Mouse (Mus musculus) heart, embryonic 15.5 days (tissue): ENCODE measurements at regions not wholly inside any gene's neighbourhood (a gene's known extent, or its start where the extent isn't known, plus 50 kb on each side); places are given as distances from the start of the nearest gene placed in this dataset.

ENCODE experiments used
- ATAC-seq: fragments of 200-750 bp; cut with Nextera tagmentation; replicated peaks from 2 replicates; pipeline ENCODE4 v1.8.0; 2017; ENCODE audit warnings: low read depth, moderate TSS enrichment; ENCODE audit not compliant: insufficient number of reproducible peaks, insufficient read depth, low FRiP score
- H3K27ac ChIP-seq: fragments of 300-500 bp; sonication (generic); 2 replicates; pipeline ENCODE4 v1.5.1; 2015; ENCODE audit warnings: mild to moderate bottlenecking, inconsistent platforms
- H3K27me3 ChIP-seq: fragments of 300-500 bp; sonication (generic); 2 replicates; pipeline ENCODE4 v1.6.1; 2015; ENCODE audit warnings: inconsistent platforms
- H3K36me3 ChIP-seq: fragments of 300-500 bp; sonication (generic); 2 replicates; pipeline ENCODE4 v1.6.1; 2015; ENCODE audit warnings: mild to moderate bottlenecking, inconsistent platforms
- H3K4me1 ChIP-seq: fragments of 300-500 bp; sonication (generic); replicated peaks from 2 replicates; pipeline ENCODE4 v1.6.1; 2015; ENCODE audit warnings: inconsistent platforms
- H3K4me2 ChIP-seq: fragments of 300-500 bp; sonication (generic); 2 replicates; pipeline ENCODE4 v1.6.1; 2015; ENCODE audit warnings: inconsistent platforms, mild to moderate bottlenecking, moderate library complexity
- H3K4me3 ChIP-seq: fragments of 300-500 bp; sonication (generic); 2 replicates; pipeline ENCODE4 v1.5.1; 2015; ENCODE audit warnings: mild to moderate bottlenecking, inconsistent platforms
- H3K9ac ChIP-seq: fragments of 300-500 bp; sonication (generic); 2 replicates; pipeline ENCODE4 v1.6.1; 2015; ENCODE audit warnings: mild to moderate bottlenecking, inconsistent platforms
- H3K9me3 ChIP-seq: fragments of 300-500 bp; sonication (generic); replicated peaks from 2 replicates; pipeline ENCODE4 v1.6.1; 2016; ENCODE audit warnings: inconsistent platforms
- WGBS: fragments of 180-500 bp; shearing (Covaris S2); methylation state at CpG from one replicate; pipeline ENCODE4 v1.1.7; 2015; ENCODE audit warnings: mixed read lengths; 5-methylcytosine and 5-hydroxymethylcytosine counted together

DNA sequence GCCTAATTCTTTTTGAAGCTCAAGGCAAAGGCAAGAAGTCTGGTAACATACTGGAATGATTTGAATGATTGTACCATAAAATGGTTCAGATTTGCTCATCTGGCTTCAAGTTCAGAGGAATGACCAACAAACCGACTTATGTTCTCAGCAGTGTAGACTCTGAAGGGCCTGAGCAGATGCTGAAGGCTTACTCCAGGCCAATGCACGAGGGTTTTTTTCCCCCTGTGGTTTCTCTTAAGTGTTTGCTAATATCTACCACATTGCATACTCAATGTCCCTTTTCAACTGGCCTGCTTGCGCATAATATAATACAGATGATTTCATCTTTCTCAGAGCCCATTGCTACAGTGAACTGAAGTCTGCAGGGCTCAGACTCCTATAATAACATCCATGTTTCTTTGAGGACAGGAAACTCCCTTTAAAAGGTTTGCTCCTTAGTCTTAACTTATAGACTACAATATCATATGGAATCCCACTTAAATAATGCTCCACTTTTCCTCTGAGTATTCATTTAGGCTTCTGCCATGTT, 1182.5 kb downstream of the Slc22a22 start:
- no peak overlapping the region for H3K4me2 ChIP-seq
- ATAC-seq, result no peak
- WGBS, result 67% methylated on average over 3 of the region's 3 CpGs
- no peak overlapping the region for H3K27ac ChIP-seq
- H3K9me3 ChIP-seq, result no peaks in the 10 kb centered on the region
- H3K27me3 ChIP-seq, result no peaks in the 10 kb centered on the region
- H3K4me3 ChIP-seq, result no peak overlapping the region
- H3K36me3 ChIP-seq, result no peaks in the 10 kb centered on the region
- H3K4me1 ChIP-seq, result no peaks in the 10 kb centered on the region
- H3K9ac ChIP-seq, result no peak overlapping the region

DNA sequence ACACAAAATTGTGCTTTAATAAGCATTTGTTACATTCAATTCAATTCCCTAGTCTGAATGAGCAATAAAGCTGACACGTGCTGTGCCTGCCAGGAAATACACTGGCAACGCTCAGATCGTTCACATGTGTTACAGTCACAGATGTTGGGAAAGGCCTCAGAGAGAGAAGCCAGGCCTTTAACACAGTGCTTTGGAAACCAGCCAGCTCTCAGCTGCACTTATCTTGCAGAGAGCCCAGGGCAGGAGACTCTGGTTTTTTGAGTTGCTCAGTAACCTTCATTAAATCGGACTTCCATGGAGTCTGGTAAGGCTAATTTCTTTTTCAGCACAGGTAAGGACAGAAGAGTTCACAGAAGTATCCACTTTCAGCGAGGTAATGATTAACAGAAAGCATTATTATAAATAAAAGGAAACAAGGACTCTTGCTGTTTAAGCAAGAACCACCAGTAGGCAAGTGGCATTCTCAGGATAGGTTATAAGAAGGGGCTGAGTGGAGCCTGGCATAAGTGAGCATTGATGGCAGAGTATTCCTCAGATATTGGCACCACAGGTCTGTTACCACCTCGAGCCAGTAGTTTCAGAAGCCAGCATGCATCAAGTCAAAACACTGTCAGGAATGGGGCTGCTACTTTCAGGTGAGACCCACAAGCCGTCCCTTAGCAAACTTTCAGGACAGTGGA, 1198.7 kb downstream of the Slc22a22 start:
- Histone ChIP-seq H3K4me1 (peaks cover 10% of the 10 kb centered on the region), H3K27ac (peak overlapping the region; percentile 7; the same call in 1 of the 2 replicates), H3K9ac (no peak overlapping the region), H3K36me3 (no peaks in the 10 kb centered on the region), H3K4me2 (no peak overlapping the region), H3K9me3 (no peaks in the 10 kb centered on the region), H3K27me3 (no peaks in the 10 kb centered on the region), H3K4me3 (no peak overlapping the region)
- WGBS, result 26% methylated on average over 7 of the region's 7 CpGs
- ATAC-seq, result peak; percentile 93

DNA sequence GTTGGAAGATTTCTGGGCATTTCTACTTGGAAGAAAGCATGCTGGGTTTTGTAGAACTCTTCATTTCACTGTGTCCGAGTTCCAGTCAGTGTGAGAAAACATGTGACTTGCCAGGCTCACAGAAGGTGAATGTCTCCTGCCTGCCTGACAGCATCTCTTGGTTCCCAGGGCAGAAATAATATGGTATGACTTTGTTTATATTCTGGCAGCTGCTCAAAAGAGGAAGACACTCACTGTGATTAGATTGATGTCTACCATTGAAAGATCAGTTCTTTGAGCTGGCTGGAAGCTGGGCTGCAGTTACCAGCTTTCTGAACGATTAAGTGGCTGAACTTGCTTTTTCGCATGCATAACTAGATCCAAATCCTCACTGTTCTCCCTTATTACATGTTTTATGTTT, 1199.4 kb downstream of the Slc22a22 start:
- H3K4me2 ChIP-seq, result no peak overlapping the region
- H3K27ac ChIP-seq, result no peak overlapping the region
- ATAC-seq, result no peak
- H3K4me1 ChIP-seq, result peaks cover 10% of the 10 kb centered on the region
- H3K27me3 ChIP-seq, result no peaks in the 10 kb centered on the region
- no peak overlapping the region for H3K9ac ChIP-seq
- WGBS, result 56% methylated on average over 3 of the region's 3 CpGs
- H3K36me3 ChIP-seq, result no peaks in the 10 kb centered on the region
- no peaks in the 10 kb centered on the region for H3K9me3 ChIP-seq
- no peak overlapping the region for H3K4me3 ChIP-seq

DNA sequence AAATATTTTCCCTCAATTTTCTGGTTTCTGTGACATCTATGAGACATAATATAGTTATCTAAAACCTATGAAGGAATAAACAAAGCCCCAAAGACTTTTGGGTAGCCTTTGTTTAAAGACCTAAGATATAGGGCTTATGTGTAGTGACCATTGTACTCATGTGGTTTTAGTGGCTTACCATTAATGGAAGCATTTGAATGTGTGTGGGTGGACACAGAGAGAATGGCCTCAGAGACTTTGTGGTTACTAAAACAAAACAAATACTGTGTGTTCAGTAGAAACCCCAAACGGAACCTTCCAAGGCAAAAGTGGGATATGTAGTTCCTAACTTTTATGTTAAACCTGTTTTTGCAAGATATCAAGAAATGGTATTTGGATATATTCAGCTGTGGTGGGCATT, 1228.7 kb downstream of the Slc22a22 start:
- Histone ChIP-seq H3K4me3 (no peak overlapping the region), H3K36me3 (no peaks in the 10 kb centered on the region), H3K27ac (no peak overlapping the region), H3K27me3 (no peaks in the 10 kb centered on the region), H3K9me3 (no peaks in the 10 kb centered on the region), H3K4me2 (no peak overlapping the region), H3K9ac (no peak overlapping the region), H3K4me1 (no peaks in the 10 kb centered on the region)
- no peak for ATAC-seq
- 53% methylated on average over 1 of the region's 1 CpGs for WGBS

DNA sequence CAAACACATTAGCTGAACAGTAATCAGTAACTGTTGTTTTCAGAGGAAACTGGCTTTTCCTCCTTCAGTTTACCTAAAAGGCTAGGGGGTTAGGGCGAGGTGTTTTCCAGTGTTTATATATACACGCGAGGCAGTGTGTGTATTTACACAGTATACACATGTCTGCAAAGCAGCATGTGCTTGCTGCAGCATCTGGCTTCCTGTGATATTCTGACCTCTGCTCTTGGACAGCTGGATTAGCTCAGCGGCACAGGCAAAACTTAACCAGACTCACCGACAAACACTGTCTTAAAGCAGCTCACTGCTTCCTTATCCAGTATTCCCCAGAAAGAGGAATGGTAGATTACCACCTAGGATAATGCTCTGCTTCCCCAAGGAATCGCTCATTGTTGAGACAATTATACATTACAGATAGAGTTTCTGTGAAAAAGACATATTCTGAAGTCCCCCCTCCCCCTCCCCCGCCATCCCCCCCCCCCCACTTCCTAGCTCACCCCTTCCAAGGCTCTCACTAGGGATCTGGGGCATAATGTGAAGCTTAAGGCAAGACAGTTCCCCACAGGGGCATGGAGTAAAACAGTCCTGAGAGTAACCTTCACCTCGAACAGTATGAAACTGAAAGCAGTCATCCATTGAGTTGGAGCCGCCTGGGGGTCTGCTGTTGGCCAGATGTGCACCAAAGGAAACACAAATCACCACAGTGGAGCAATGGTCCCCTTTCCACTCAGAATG, 1233.3 kb downstream of the Slc22a22 start:
- H3K4me2 ChIP-seq, result no peak overlapping the region
- no peak for ATAC-seq
- no peaks in the 10 kb centered on the region for H3K27me3 ChIP-seq
- H3K36me3 ChIP-seq, result no peaks in the 10 kb centered on the region
- no peak overlapping the region for H3K9ac ChIP-seq
- WGBS, result 58% methylated on average over 9 of the region's 9 CpGs
- H3K4me3 ChIP-seq, result no peak overlapping the region
- H3K27ac ChIP-seq, result no peak overlapping the region
- no peaks in the 10 kb centered on the region for H3K4me1 ChIP-seq
- H3K9me3 ChIP-seq, result no peaks in the 10 kb centered on the region

DNA sequence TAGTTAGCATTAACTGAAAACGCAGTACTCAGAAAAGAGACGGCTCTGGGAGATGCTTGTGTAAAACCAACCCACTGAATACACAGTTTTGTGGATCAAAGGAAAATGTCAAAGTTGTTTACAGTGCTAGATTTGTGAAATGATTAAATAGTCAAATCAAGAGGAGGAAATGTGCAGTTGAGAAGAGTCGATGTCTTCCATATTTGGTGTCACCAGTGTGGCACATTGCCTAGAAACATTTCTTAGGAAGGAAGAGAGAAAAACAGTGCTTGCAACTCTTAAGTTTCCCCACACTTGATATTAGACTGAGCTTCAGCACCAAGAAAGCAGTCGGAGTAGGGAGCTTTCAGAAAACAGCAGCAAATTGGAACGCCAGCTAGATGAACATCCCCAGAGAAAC, 1274.9 kb downstream of the Slc22a22 start:
- no peak overlapping the region for H3K27ac ChIP-seq
- ATAC-seq, result no peak
- H3K36me3 ChIP-seq, result no peaks in the 10 kb centered on the region
- no peaks in the 10 kb centered on the region for H3K4me1 ChIP-seq
- no peak overlapping the region for H3K4me3 ChIP-seq
- H3K4me2 ChIP-seq, result no peak overlapping the region
- no peaks in the 10 kb centered on the region for H3K27me3 ChIP-seq
- no peaks in the 10 kb centered on the region for H3K9me3 ChIP-seq
- H3K9ac ChIP-seq, result no peak overlapping the region
- 74% methylated on average over 5 of the region's 5 CpGs for WGBS

DNA sequence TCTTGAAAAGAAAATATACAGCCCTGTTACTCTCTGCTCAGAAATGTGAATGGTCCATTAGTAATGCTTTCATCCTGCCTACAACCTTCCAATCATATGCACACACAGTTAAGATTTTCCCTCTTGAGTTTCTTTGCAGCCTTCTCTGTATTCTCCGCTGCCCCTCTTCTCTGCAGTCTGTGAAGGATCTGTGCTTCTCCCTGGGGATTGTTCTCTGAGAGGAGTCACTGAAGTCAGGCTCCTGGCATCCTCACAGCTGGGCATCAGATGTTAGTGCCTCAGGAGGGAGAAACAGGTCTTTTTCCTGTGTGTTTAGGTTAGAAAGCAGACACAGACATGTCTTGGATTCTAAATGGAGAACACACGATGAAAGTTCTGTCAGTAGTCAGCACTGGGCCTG, 1278.1 kb downstream of the Slc22a22 start:
- H3K4me2 ChIP-seq, result no peak overlapping the region
- H3K4me1 ChIP-seq, result no peaks in the 10 kb centered on the region
- no peak overlapping the region for H3K9ac ChIP-seq
- no peaks in the 10 kb centered on the region for H3K27me3 ChIP-seq
- WGBS, result 54% methylated on average over 2 of the region's 2 CpGs
- H3K36me3 ChIP-seq, result no peaks in the 10 kb centered on the region
- H3K9me3 ChIP-seq, result no peaks in the 10 kb centered on the region
- no peak overlapping the region for H3K4me3 ChIP-seq
- no peak for ATAC-seq
- H3K27ac ChIP-seq, result no peak overlapping the region

DNA sequence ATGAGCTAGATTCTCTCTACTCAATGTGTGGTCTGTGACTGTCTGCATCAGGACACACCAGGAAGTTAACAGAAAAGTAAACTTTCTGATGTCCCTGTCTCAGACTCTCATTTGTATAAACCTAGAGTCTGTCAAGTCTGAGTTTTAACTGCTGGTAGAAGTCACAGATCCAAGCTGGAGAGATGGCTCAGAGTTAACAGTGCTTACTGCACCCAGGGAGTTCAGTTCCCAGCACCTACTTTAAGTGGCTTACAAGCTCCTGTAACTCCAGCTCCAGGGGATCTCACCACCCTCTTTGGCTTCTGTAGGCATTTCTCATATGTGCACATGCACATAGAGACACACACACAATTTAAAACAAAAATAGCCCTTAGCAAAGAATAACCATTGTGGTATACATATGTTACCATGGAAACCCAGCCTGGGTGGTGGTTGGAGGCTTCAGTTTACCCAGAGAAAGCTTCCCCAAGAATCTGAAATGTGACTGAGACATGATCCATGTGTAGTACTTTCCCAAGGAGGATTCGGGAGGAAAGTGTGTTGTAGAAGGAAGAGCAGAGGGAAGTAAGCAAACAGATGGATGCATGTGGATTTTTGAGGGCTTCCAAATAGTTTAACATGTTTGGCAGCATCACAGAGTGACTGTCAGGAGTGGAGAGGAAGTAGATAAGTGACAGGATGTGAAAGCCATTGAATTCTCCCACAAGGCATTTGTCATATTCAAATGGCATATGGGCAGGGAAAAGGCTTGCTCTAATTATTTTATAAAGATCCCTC, 1279.8 kb downstream of the Slc22a22 start:
- no peaks in the 10 kb centered on the region for H3K36me3 ChIP-seq
- H3K4me3 ChIP-seq, result no peak overlapping the region
- no peak overlapping the region for H3K4me2 ChIP-seq
- no peak overlapping the region for H3K9ac ChIP-seq
- no peaks in the 10 kb centered on the region for H3K4me1 ChIP-seq
- no peak overlapping the region for H3K27ac ChIP-seq
- no peak for ATAC-seq
- H3K9me3 ChIP-seq, result no peaks in the 10 kb centered on the region
- H3K27me3 ChIP-seq, result no peaks in the 10 kb centered on the region
- WGBS, result 29% methylated on average over 1 of the region's 1 CpGs

DNA sequence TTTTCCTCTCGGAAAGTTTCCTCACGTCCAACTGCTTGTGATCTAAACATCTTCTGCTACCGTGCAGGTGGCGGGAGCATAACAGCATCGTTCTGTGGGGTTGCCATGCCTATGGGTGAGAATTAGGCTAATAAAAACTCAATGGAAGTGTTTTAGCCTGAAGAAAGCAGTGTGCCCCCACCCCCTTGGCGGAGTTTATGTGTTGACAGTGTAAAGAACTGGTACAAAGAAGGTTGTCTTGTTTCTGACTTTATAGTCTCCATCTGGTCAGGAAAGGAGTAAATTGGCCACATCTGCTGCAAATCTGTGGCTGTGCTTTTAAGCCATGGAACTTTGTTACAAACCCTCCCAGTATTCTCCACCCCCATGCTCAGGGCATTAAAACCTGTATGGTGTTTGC, 1311.2 kb downstream of the Slc22a22 start:
- 59% methylated on average over 6 of the region's 6 CpGs for WGBS
- H3K27me3 ChIP-seq, result no peaks in the 10 kb centered on the region
- H3K4me2 ChIP-seq, result no peak overlapping the region
- no peaks in the 10 kb centered on the region for H3K4me1 ChIP-seq
- no peak overlapping the region for H3K27ac ChIP-seq
- ATAC-seq, result no peak
- no peak overlapping the region for H3K4me3 ChIP-seq
- no peaks in the 10 kb centered on the region for H3K9me3 ChIP-seq
- H3K9ac ChIP-seq, result no peak overlapping the region
- H3K36me3 ChIP-seq, result no peaks in the 10 kb centered on the region

DNA sequence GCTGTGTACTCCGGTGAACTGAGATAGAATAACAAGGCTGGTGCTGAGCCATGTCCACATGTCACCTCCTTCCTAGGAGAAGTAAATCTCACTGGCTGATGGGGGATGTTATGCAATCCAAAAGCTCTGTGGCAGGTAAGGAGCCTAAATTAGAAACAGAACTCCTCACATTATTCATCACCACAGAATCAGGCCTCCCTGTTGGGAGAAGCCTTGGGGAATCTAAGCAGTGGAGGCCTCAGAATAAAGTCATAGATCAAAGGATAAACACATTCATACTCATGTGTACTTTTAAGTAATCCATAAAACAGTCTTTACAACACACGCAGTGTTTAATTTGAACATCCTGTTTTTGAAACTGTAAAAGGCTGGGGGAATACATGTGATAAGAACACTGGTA, 1318.7 kb downstream of the Slc22a22 start:
- Histone ChIP-seq H3K27me3 (no peaks in the 10 kb centered on the region), H3K9me3 (no peaks in the 10 kb centered on the region), H3K4me2 (no peak overlapping the region), H3K9ac (no peak overlapping the region), H3K27ac (no peak overlapping the region), H3K4me3 (no peak overlapping the region), H3K4me1 (no peaks in the 10 kb centered on the region), H3K36me3 (no peaks in the 10 kb centered on the region)
- 60% methylated on average over 2 of the region's 2 CpGs for WGBS
- no peak for ATAC-seq

DNA sequence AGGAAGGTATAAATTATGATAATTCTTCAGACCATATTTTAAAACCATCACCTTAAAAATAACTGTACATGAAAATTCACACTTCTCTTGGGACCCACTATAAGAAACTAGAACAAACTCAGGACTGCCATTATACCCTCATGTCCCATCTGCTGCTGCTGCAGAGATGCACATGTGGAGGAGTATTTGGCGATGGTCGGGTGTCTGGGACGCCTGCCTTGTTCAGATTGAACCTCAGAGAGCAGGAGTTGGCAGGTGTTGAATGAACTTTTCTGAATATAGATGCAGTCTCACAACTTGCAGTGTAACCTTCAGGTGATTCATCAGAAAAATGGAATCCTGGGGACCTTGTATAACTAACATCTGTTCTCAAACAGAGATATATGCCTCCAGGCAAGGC, 1338.0 kb downstream of the Slc22a22 start:
- no peak overlapping the region for H3K4me3 ChIP-seq
- no peak for ATAC-seq
- H3K27me3 ChIP-seq, result no peaks in the 10 kb centered on the region
- H3K9ac ChIP-seq, result no peak overlapping the region
- no peaks in the 10 kb centered on the region for H3K4me1 ChIP-seq
- 79% methylated on average over 3 of the region's 3 CpGs for WGBS
- H3K9me3 ChIP-seq, result no peaks in the 10 kb centered on the region
- H3K36me3 ChIP-seq, result no peaks in the 10 kb centered on the region
- no peak overlapping the region for H3K4me2 ChIP-seq
- no peak overlapping the region for H3K27ac ChIP-seq
